Mouse (Mus musculus): ENCODE measurements around the gene T.

- TF ChIP-seq GATA1 (IDR thresholded peaks at IDR 0.05; ENCODE audit: borderline replicate concordance, low read length) (no peak), FLI1 (IDR thresholded peaks at IDR 0.05; ENCODE audit: low read length) (no peak)
Observed at GRCm38 (mm10) chr17:8406285-8406684, 27.9 kb upstream of the T start.

Data from megakaryocyte, embryonic 14.5 days (primary cell).